Mouse (Mus musculus) thymus, adult 18-20 months (tissue): ENCODE results near the gene Klhl23.

Experiments used
- DNase-seq, 2 experiments: peaks; one replicate each; pipeline ENCODE4 v3.0.0; 2022; ENCODE audit warnings: mixed read lengths in 2 of 2

The Klhl23 gene

GRCm38 (mm10) chr2:69830116-69830515 lies 8.4 kb downstream of the Klhl23 start:
- DNase-seq: no peak

GRCm38 (mm10) chr2:69837244-69837967 lies 15.7 kb downstream of the Klhl23 start:
- no peak for DNase-seq

GRCm38 (mm10) chr2:69837996-69838395 lies 16.3 kb downstream of the Klhl23 start:
- DNase-seq: no peak

- DNase-seq: no peak
Measured at GRCm38 (mm10) chr2:69838707-69839106, 17.0 kb downstream of the Klhl23 start.

- no peak for DNase-seq
Measured at GRCm38 (mm10) chr2:69840261-69840660, 18.5 kb downstream of the Klhl23 start.

- DNase-seq: no peak
Measured at GRCm38 (mm10) chr2:69849215-69849614, 27.5 kb downstream of the Klhl23 start.

- DNase-seq: no peak
Measured at GRCm38 (mm10) chr2:69851427-69852058, 29.8 kb downstream of the Klhl23 start.

GRCm38 (mm10) chr2:69856392-69856791 lies 34.6 kb downstream of the Klhl23 start:
- no peak for DNase-seq

- DNase-seq: no peak
Measured at GRCm38 (mm10) chr2:69857882-69858281, 36.1 kb downstream of the Klhl23 start.

GRCm38 (mm10) chr2:69860972-69861452 lies 39.3 kb downstream of the Klhl23 start:
- peak; percentile 29 to 43 for DNase-seq

GRCm38 (mm10) chr2:69861485-69862091 lies 39.8 kb downstream of the Klhl23 start, which contains the start of gene Ssb:
Gene Ssb (plus strand): TSS chr2:69861562.
- peak; percentile 87 to 89 for DNase-seq

- DNase-seq: no peak
Measured at GRCm38 (mm10) chr2:69862117-69862657, 40.4 kb downstream of the Klhl23 start.

GRCm38 (mm10) chr2:69883990-69884391 lies 62.2 kb downstream of the Klhl23 start:
- no peak for DNase-seq

GRCm38 (mm10) chr2:69884581-69884980 lies 62.8 kb downstream of the Klhl23 start:
- DNase-seq: no peak

- DNase-seq: no peak
Measured at GRCm38 (mm10) chr2:69885050-69885449, 63.3 kb downstream of the Klhl23 start.

- peak; percentile 79 to 80 for DNase-seq
Measured at GRCm38 (mm10) chr2:69885451-69886305, 63.9 kb downstream of the Klhl23 start, which contains the start of gene Mettl5. Gene Mettl5 (minus strand): TSS chr2:69885615.
